Mouse (Mus musculus): ENCODE results near the gene Acsl5.

DNA sequence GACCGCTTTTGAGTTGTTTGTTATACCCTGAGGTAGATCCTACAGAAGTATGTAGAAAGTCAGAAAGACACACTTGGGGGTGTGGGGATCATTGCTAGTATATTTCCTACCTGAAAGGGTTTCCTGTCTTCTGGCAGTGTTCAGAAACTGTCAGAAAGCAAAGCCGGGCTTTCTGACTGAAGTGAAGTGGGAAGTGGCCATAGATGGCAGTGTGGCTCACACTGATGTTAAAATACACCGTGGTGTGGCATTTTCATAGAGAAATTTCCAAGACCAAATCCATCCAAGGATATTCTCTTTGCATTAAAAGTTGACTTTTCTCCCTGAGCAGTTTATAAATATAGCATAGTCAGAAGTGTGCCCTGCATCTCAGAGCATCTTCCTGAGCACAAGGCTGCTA, 89.6 kb downstream of the Acsl5 start:
- TF ChIP-seq GATA1 (IDR thresholded peaks at IDR 0.05; ENCODE audit: borderline replicate concordance, low read length) (no peak), FLI1 (IDR thresholded peaks at IDR 0.05; ENCODE audit: low read length) (no peak)

Measured in megakaryocyte, embryonic 14.5 days (primary cell).